9 mouse cellular contexts compared by ENCODE assay signal in the genomic region with DNA sequence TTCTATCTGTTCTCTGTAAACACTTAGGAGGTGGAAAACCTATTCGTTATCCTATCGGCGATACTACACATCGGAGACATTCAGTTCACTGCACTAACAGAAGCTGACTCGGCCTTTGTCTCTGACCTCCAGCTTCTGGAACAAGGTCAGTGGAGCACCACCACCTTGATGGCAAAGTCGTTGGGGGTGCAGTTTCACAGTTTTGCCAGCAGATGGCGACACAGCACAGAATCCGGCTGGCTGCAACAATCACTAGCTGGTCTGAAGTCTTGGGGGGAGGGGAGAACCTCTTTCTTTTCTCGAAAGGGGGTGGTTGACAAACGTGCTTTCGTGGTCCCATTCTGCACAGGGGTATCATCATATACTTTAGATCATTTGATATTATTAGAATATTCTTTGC.
DNase-seq lines count a peak whose midpoint lies in the region; ATAC-seq and TF ChIP-seq lines count a peak whose summit lies in the region.
"Had no signal": no experiment of that assay in that cellular context is flagged by ENCODE, and none has a peak within 500 bp of the region (broad histone marks: within the 10 kb centered on the region; RNA-seq: fewer than 3 reads in every experiment).

No protein-coding gene starts in this region.

- WGBS in kidney, embryonic 14.5 days = 19% methylated on average over 11 of the region's 11 CpGs
- 16% methylated on average over 11 of the region's 11 CpGs for WGBS in liver, embryonic 11.5 days
- 13% methylated on average over 11 of the region's 11 CpGs for WGBS in neural tube, embryonic 12.5 days
- WGBS in stomach, postnatal 0 days = 15% methylated on average over 11 of the region's 11 CpGs

- TF ChIP-seq CTCF in stomach, postnatal 0 days (IDR thresholded peaks at IDR 0.05; ENCODE audit: low read depth) = peak; percentile 99

- H3K4me2 ChIP-seq in kidney, embryonic 14.5 days (replicated peaks; ENCODE audit: low read depth, low read length) = no peak overlapping the region
- no peak overlapping the region for H3K4me2 ChIP-seq in liver, embryonic 11.5 days
- H3K4me2 ChIP-seq in neural tube, embryonic 12.5 days (replicated peaks) = no peak overlapping the region
- H3K4me2 ChIP-seq in stomach, postnatal 0 days (replicated peaks; ENCODE audit: low read depth) = no peak overlapping the region
- H3K4me2 ChIP-seq: embryonic facial prominence, embryonic 15.5 days had no signal

- no peak overlapping the region for H3K4me3 ChIP-seq in kidney, embryonic 14.5 days (ENCODE audit: low read length)
- H3K4me3 ChIP-seq in liver, embryonic 11.5 days (ENCODE audit: low read depth, low read length) = no peak overlapping the region
- H3K4me3 ChIP-seq in neural tube, embryonic 12.5 days = no peak overlapping the region
- no peak overlapping the region for H3K4me3 ChIP-seq in stomach, postnatal 0 days (ENCODE audit: low read depth, low read length)
- H3K4me3 ChIP-seq: embryonic facial prominence, embryonic 15.5 days had no signal

- H3K4me1 ChIP-seq in kidney, embryonic 14.5 days (ENCODE audit: control insufficient read depth, insufficient read depth, low read length) = 0 out of 2 replicates have a peak, but pooled peaks cover 5% of the 10 kb centered on the region
- H3K4me1 ChIP-seq in liver, embryonic 11.5 days (replicated peaks; ENCODE audit: control insufficient read depth, insufficient read depth, low read length) = no peaks in the 10 kb centered on the region
- peaks cover 13% of the 10 kb centered on the region for H3K4me1 ChIP-seq in neural tube, embryonic 12.5 days
- H3K4me1 ChIP-seq in stomach, postnatal 0 days (replicated peaks; ENCODE audit: control insufficient read depth, insufficient read depth) = no peaks in the 10 kb centered on the region
- H3K4me1 ChIP-seq: embryonic facial prominence, embryonic 15.5 days had no signal

- TF ChIP-seq EP300 in stomach, postnatal 0 days (optimal IDR thresholded peaks at IDR 0.05) = no peak

- no peak overlapping the region for H3K9ac ChIP-seq in kidney, embryonic 14.5 days (ENCODE audit: low read depth, low read length)
- H3K9ac ChIP-seq in liver, embryonic 11.5 days (ENCODE audit: low read depth, low read length) = no peak overlapping the region
- no peak overlapping the region for H3K9ac ChIP-seq in neural tube, embryonic 12.5 days
- no peak overlapping the region for H3K9ac ChIP-seq in stomach, postnatal 0 days (ENCODE audit: low read length)
- H3K9ac ChIP-seq: embryonic facial prominence, embryonic 15.5 days had no signal

- H3K27me3 ChIP-seq in kidney, embryonic 14.5 days (ENCODE audit: control insufficient read depth, insufficient read depth, low read length) = no peaks in the 10 kb centered on the region
- no peaks in the 10 kb centered on the region for H3K27me3 ChIP-seq in liver, embryonic 11.5 days (replicated peaks; ENCODE audit: control insufficient read depth, insufficient read depth, low read length)
- no peaks in the 10 kb centered on the region for H3K27me3 ChIP-seq in neural tube, embryonic 12.5 days (replicated peaks)
- H3K27me3 ChIP-seq in stomach, postnatal 0 days (ENCODE audit: control insufficient read depth, insufficient read depth, low read length) = no peaks in the 10 kb centered on the region
- H3K27me3 ChIP-seq: embryonic facial prominence, embryonic 15.5 days had no signal

- peak; percentile 57 for DNase-seq in A20 (ENCODE audit: low read depth, low spot score)
- peak; percentile 82 for DNase-seq in adrenal gland, postnatal 10 days
- DNase-seq in embryo, embryonic 11 days = peak; percentile 79
- DNase-seq in gastrocnemius, postnatal 4 days (ENCODE audit: low spot score in 2 of 2) = peak; percentile 37 to 50
- DNase-seq in liver, embryonic 11.5 days (ENCODE audit: low spot score) = peak; percentile 51
- DNase-seq in stomach, postnatal 0 days (ENCODE audit: low spot score) = peak; percentile 75

- no peak overlapping the region for H3K27ac ChIP-seq in kidney, embryonic 14.5 days (ENCODE audit: low read depth, low read length)
- no peak overlapping the region for H3K27ac ChIP-seq in liver, embryonic 11.5 days (ENCODE audit: low read depth, low read length)
- H3K27ac ChIP-seq in neural tube, embryonic 12.5 days = no peak overlapping the region
- H3K27ac ChIP-seq in stomach, postnatal 0 days (replicated peaks) = no peak overlapping the region
- H3K27ac ChIP-seq: embryonic facial prominence, embryonic 15.5 days had no signal

- peak; percentile 35; the same call in 1 of the 2 replicates for ATAC-seq in kidney, embryonic 14.5 days (ENCODE audit: low FRiP score, low TSS enrichment)
- no peak for ATAC-seq in liver, embryonic 11.5 days (replicated peaks; ENCODE audit: low FRiP score)
- ATAC-seq in neural tube, embryonic 12.5 days (ENCODE audit: low FRiP score, low read depth) = peak; percentile 30; the same call in 1 of the 2 replicates
- ATAC-seq in stomach, postnatal 0 days (ENCODE audit: low FRiP score, low TSS enrichment) = 0 out of 2 replicates have a peak, but pooled peaks have one; percentile 13

- H3K9me3 ChIP-seq in kidney, embryonic 14.5 days (ENCODE audit: control insufficient read depth, low read length) = no peaks in the 10 kb centered on the region
- H3K9me3 ChIP-seq in liver, embryonic 11.5 days (ENCODE audit: control insufficient read depth, low read length) = no peaks in the 10 kb centered on the region
- H3K9me3 ChIP-seq in neural tube, embryonic 12.5 days = no peaks in the 10 kb centered on the region
- H3K9me3 ChIP-seq in stomach, postnatal 0 days (ENCODE audit: control insufficient read depth, low read length) = no peaks in the 10 kb centered on the region
- H3K9me3 ChIP-seq: embryonic facial prominence, embryonic 15.5 days had no signal

- H3K36me3 ChIP-seq in kidney, embryonic 14.5 days (ENCODE audit: control insufficient read depth, insufficient read depth, low read length) = no peaks in the 10 kb centered on the region
- H3K36me3 ChIP-seq in liver, embryonic 11.5 days (ENCODE audit: control insufficient read depth, insufficient read depth, low read length) = no peaks in the 10 kb centered on the region
- no peaks in the 10 kb centered on the region for H3K36me3 ChIP-seq in neural tube, embryonic 12.5 days
- H3K36me3 ChIP-seq in stomach, postnatal 0 days (ENCODE audit: control insufficient read depth, insufficient read depth, low read length) = no peaks in the 10 kb centered on the region
- H3K36me3 ChIP-seq: embryonic facial prominence, embryonic 15.5 days had no signal
